Mouse (Mus musculus) bone marrow, adult 2 months (tissue): ENCODE measurements around the gene Rapgef6. TPM values are rescaled to one million over a fixed set of nuclear protein-coding genes. Genes with fewer than 3 reads are reported as not detected.

ENCODE experiments used
- H3K27ac ChIP-seq: fragments of 200-500 bp; 2 replicates; pipeline ENCODE4 v1.5.1; 2012; ENCODE audit warnings: low read depth, mild to moderate bottlenecking, control low read depth, inconsistent platforms, low read length; ENCODE audit not compliant: control insufficient read depth, poor library complexity, insufficient read depth
- H3K4me1 ChIP-seq: fragments of 200-500 bp; 2 replicates; pipeline ENCODE4 v1.6.1; 2011; ENCODE audit warnings: low read length; ENCODE audit not compliant: control insufficient read depth, insufficient read depth
- H3K4me3 ChIP-seq: fragments of 200-500 bp; replicated peaks from 2 replicates; pipeline ENCODE3; 2011; ENCODE audit warnings: mild to moderate bottlenecking, low read depth, low read length, control low read depth; ENCODE audit not compliant: control insufficient read depth
- CTCF ChIP-seq: fragments of 200-500 bp; IDR thresholded peaks from 2 replicates; pipeline ENCODE4 v1.5.1; 2011; ENCODE audit warnings: low read length, control low read depth; ENCODE audit not compliant: control insufficient read depth, insufficient read depth
- POLR2A ChIP-seq: fragments of 200-500 bp; IDR thresholded peaks from 2 replicates; pipeline ENCODE4 v1.6.1; 2011; ENCODE audit warnings: low read depth, mild to moderate bottlenecking, control low read depth, low read length, borderline replicate concordance; ENCODE audit not compliant: control insufficient read depth
- WGBS: fragments of 180-500 bp; shearing (Covaris S2); methylation state at CpG from one replicate; pipeline ENCODE4 v1.1.7; 2018; 5-methylcytosine and 5-hydroxymethylcytosine counted together
- polyA plus RNA-seq: library from polyadenylated mRNA; stranded (reverse); fragments of >200 nt; gene quantifications from 2 replicates; pipeline ENCODE4 v1.2.4, GENCODE M21; 2011; ENCODE audit warnings: low replicate concordance; ENCODE audit not compliant: missing spikeins, insufficient read depth, insufficient read length

Gene Rapgef6
- polyA plus RNA-seq, 1 experiment, result 18.6 TPM

- Histone ChIP-seq H3K4me3 (no peak overlapping the region), H3K27ac (no peak overlapping the region), H3K4me1 (peaks cover 2% of the 10 kb centered on the region)
- TF ChIP-seq CTCF (no peak), POLR2A (no peak)
Observed at GRCm38 (mm10) chr11:54540328-54540727, 17.7 kb downstream of the Rapgef6 start.

GRCm38 (mm10) chr11:54542414-54542813 is 19.8 kb downstream of the Rapgef6 start:
- H3K4me1 ChIP-seq, result peaks cover 2% of the 10 kb centered on the region
- no peak for TF ChIP-seq POLR2A
- no peak for TF ChIP-seq CTCF
- no peak overlapping the region for H3K27ac ChIP-seq
- H3K4me3 ChIP-seq, result no peak overlapping the region

DNA sequence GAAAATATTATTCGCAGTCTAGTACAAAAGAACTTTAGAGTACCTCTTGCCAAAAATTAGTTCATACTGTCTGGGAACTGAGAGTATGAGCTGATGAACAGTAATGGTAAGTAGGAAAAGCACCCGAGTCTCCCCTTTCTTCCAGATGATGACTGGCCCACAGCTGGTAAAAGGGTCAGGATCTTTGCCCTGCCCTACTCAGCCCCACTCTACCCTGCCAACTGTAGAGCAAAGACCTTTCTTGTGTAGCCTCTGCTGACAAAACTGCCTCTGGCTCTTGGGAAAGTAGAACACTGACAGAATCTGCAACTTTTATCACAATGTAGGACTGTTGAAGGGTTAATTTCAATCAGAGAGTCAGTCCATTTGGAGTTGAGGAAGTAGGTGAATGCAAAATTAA is 32.3 kb downstream of the Rapgef6 start:
- TF ChIP-seq POLR2A (no peak), CTCF (no peak)
- 84% methylated on average over 2 of the region's 2 CpGs for WGBS
- H3K27ac ChIP-seq, result no peak overlapping the region
- no peaks in the 10 kb centered on the region for H3K4me1 ChIP-seq
- no peak overlapping the region for H3K4me3 ChIP-seq

GRCm38 (mm10) chr11:54562761-54563160 is 40.1 kb downstream of the Rapgef6 start:
- Histone ChIP-seq H3K27ac (no peak overlapping the region), H3K4me1 (no peaks in the 10 kb centered on the region), H3K4me3 (no peak overlapping the region)
- 29% methylated on average over 5 of the region's 5 CpGs for WGBS
- TF ChIP-seq POLR2A (no peak), CTCF (no peak)

- H3K27ac ChIP-seq, result no peak overlapping the region
- TF ChIP-seq CTCF (no peak), POLR2A (no peak)
- WGBS, result 22% methylated on average over 1 of the region's 1 CpGs
- no peak overlapping the region for H3K4me3 ChIP-seq
- H3K4me1 ChIP-seq, result no peaks in the 10 kb centered on the region
Observed at GRCm38 (mm10) chr11:54567959-54568358, 45.3 kb downstream of the Rapgef6 start.

DNA sequence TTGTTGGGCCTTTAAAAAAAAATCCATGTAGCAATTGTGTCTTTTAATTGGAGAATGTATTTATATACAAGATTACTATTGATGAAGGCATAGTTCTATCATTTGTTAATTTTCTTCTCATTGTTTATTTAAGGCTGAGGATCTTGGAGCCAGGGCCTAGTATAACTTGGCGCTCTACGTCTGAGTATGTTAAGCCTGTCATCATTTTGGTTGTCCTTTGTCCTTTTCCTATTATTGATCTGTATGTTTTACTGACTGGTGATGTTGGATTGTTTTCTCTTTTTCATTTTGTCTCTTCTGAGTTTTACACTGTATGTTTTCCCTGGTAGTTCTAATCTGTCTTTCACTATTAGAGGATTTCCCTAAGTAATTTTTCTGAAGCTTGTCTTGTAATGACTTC is 52.1 kb downstream of the Rapgef6 start:
- Histone ChIP-seq H3K4me1 (no peaks in the 10 kb centered on the region), H3K27ac (no peak overlapping the region), H3K4me3 (no peak overlapping the region)
- TF ChIP-seq CTCF (no peak), POLR2A (no peak)
- 93% methylated on average over 2 of the region's 2 CpGs for WGBS

DNA sequence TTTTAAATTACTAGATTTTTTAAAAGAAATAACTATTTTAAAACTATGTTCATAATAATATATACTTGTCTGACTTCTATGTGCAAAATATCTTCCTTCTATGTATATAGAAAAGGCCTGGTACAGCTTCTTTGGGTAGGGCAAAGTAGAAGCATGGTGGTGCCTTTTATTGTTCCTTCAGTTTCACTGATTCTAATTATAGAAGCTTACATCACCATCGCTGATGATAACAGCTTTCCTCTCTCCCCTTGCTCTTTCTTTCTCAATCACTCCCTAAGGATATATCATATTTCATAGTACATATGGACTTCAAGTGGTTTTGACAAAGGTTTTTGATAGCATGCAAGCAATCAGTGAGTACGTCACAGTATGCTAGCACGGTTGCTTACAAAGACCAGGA is 69.9 kb downstream of the Rapgef6 start:
- H3K4me3 ChIP-seq, result no peak overlapping the region
- H3K4me1 ChIP-seq, result no peaks in the 10 kb centered on the region
- 82% methylated on average over 3 of the region's 3 CpGs for WGBS
- no peak for TF ChIP-seq POLR2A
- TF ChIP-seq CTCF, result no peak
- H3K27ac ChIP-seq, result no peak overlapping the region

- H3K4me1 ChIP-seq, result no peaks in the 10 kb centered on the region
- TF ChIP-seq CTCF (no peak), POLR2A (no peak)
Observed at GRCm38 (mm10) chr11:54594049-54594448, 71.4 kb downstream of the Rapgef6 start.

GRCm38 (mm10) chr11:54595053-54595452 is 72.4 kb downstream of the Rapgef6 start:
- no peaks in the 10 kb centered on the region for H3K4me1 ChIP-seq
- H3K27ac ChIP-seq, result no peak overlapping the region
- 71% methylated on average over 4 of the region's 4 CpGs for WGBS
- no peak overlapping the region for H3K4me3 ChIP-seq
- no peak for TF ChIP-seq POLR2A
- TF ChIP-seq CTCF, result no peak

More at GRCm38 (mm10) chr11:54594049-54594448, 71.4 kb downstream of the Rapgef6 start:
- WGBS, result 51% methylated on average over 2 of the region's 2 CpGs
- Histone ChIP-seq H3K27ac (no peak overlapping the region), H3K4me3 (no peak overlapping the region)
